Mouse (Mus musculus) ovary, postnatal 10 days (tissue): Measurements from ENCODE around the gene Arhgap45.

Experiments used
- DNase-seq: peaks from one replicate; pipeline ENCODE4 v3.0.0; 2022; ENCODE audit warnings: low spot score

Gene Arhgap45

DNA sequence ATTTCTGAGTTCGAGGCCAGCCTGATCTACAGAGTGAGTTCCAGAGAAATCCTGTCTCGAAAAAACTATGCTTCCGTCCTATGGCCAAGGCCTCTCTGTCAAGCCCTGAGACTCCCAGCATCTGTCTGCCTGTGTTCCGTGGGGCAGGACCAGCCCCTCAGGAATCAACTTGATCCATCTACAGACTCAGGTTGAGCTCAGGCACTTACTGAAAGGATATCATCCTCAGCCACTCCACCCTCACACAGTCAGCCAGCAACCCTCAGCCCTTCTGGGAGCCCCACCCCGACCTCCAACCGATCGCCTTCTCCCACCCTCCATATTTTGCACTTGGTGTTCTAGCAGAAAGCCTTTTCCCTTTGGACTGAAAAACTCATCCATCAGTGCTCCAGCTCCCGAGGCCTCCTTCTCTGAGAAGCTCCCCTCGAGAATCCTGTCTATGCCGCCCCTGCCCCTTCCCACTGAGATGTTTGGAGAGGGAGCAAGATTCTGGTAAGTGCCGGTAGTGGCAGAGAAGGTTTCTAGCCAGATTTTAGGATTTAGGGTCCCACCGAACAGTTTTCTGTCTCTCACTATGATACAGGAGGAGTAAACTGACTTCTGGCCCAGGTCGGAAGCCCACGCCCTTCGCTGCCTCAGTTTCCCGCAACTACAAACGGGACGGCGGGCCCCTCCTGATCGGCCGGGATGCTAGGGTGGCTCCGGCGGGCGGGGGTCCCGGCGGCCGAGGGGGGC lies 28.5 kb upstream of the Arhgap45 start:
- DNase-seq, result no peak

- DNase-seq, result peak; percentile 51
Measured at GRCm38 (mm10) chr10:79988506-79989271, 27.8 kb upstream of the Arhgap45 start, which contains the start of gene Cnn2. Gene Cnn2 (plus strand): TSS chr10:79988584.

GRCm38 (mm10) chr10:79989272-79989786 lies 27.1 kb upstream of the Arhgap45 start:
- no peak for DNase-seq

DNA sequence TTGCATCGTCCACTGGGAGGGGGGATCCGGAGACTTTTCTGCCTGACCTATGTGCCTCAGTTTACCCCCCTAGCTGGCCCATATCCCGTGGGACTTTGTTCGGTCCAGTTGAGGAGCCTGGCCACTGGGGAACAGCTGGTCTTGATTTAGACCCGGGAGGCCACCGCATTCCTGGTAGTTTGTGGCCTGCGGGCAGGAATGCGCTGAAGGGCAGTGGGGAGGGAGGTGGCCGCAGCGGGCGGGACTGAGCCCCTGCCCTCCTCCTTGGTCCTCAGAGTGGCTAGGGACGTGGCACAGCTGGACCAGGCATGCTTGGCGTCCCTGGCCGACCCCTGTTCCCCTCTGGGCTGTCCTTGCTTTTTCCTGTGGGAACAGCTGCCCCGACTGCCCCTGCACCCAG lies 26.6 kb upstream of the Arhgap45 start:
- no peak for DNase-seq

GRCm38 (mm10) chr10:79991099-79991498 lies 25.4 kb upstream of the Arhgap45 start:
- DNase-seq, result no peak

DNA sequence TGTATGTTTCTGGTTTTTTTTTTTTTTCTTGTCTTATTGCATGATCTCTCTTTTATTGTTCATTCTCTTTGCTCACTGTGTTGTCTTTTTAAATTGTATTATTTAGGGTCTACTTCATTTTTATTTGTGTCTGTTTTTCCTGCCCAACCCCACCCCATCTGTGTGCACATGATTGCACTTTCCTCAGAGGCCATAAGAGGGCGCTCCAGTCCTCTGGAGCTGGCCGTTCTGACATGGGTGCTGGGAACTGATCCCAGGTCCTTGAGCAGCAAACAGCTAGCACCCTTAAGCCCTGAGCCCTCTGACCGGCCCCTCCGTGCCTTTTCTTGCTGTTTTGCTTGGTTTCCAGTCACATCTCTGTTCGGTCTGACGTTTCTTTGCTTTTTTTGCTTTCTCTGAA lies 24.9 kb upstream of the Arhgap45 start:
- DNase-seq, result no peak

DNA sequence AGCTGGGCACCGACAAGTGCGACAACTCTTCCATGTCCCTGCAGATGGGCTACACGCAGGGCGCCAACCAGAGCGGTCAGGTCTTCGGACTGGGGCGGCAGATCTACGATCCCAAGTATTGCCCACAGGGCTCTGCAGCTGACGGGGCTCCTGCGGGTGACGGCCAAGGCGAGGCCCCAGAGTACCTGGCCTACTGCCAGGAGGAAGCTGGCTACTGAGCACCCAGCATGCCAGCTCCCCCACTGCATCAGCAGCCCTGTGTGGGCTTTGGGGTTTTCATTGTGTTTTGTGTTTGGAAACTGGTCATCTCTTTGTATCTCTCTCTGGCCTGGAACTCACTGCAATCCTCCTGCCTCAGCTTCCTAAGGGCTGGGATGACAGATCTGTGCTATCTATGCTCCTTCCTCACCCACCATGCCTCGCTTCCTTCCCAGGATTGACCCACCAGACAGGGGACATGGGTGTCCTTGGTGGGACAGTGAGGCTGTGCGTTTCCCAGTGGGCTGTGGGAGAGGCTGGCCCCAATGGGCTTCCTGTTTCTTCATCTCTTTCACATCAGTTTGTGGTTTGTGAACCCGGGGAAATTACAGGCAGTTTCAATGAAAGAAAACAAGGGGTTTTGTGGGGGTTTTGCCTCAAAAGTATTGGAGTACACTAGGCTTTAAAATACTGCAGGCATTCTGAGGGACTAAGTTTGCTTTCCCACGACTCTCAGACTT lies 21.9 kb upstream of the Arhgap45 start:
- DNase-seq, result no peak

DNA sequence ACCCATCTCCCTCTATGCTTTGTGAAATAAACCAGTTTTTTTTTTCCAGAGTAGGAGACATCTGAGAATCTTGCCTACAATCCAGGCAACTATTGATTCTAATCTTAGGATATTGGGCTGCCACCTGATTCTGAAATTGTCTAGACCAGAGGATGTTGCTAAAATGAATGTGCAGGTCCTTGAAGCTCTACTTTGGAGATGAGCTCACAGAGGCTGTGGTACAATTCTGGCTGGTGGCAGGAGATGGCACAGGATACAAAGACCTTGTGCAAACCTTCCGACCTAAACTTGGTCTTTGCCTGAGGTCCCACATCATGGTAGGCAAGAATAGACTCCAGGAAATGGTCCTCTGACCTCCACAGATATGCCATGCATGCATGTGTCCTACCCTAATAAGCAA lies 20.8 kb upstream of the Arhgap45 start:
- no peak for DNase-seq

DNA sequence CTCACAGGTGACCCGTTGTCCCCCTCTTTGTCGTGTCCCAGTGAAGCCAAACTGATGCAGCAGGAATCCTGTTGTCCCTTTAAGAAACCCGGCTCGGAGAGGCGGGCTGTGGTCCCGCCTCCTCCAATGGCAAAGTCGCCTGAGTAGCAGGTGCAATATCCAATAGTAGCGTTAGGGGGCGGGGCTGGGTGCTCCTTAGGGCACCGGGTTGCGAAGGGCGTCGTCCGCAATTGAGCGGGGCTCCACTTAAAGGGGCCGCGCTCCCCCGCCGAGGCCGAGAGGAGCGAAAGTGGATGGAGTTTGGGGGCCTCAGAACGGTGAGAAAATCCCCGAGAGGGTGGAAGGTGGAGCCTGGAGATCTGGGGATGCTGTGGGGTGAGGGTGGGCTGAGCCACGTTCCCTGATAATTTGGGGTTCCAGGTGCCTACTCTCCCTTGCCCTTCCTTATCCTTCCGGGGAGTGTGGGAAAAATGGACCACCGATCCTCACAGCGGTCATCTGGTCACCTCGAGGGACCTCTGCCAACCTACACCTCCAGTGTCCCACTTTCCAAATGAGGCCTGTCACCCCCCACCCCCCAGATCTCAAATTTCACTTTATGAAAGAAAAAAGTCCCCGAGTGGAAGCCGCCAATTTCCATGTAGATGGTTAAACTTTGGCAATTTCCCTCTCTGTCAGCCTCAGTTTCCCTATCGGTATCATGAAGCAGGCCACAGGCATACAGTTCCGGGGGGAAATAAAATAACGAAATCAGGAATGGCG lies 20.0 kb upstream of the Arhgap45 start, which contains the start of gene Abca7:
TSS of gene Abca7 (plus strand) at position 223 of the 762 bp plus-strand sequence.
- peak; percentile 89 for DNase-seq

GRCm38 (mm10) chr10:79997034-79997760 lies 19.3 kb upstream of the Arhgap45 start:
- peak; percentile 45 for DNase-seq

DNA sequence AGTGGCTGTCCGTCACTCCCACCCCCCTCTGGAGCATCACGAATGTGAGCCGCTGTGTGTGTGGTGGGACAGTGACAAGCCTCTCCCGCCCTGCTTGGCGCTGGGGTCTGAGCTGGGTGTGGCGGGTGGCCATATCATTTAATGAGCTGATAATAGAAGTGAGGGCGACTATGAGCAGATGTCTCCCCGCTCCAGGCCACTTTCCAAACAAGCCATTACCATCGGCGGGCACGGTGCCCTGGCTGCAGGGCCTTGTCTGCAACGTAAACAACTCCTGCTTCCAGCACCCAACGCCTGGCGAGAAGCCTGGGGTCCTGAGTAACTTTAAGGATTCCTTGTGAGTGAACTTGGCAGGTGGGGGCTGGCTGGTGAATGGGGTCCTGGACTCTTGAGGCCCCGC lies 18.6 kb upstream of the Arhgap45 start:
- no peak for DNase-seq

- DNase-seq, result no peak
Measured at GRCm38 (mm10) chr10:80001945-80002344, 14.5 kb upstream of the Arhgap45 start.

DNA sequence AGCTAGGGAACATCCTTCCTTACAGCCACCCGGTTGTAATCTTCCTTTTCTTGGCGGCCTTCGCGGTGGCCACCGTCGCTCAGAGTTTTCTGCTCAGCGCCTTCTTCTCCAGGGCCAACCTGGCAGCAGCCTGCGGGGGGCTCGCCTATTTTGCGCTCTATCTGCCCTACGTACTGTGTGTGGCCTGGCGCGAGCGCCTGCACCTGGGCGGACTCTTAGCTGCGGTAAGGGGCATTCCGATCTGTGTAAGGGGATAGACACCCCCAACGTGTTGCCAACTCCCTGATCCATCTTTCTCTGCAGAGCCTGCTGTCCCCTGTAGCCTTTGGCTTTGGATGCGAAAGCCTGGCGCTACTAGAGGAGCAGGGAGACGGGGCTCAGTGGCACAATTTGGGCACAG lies 13.6 kb upstream of the Arhgap45 start:
- no peak for DNase-seq

DNA sequence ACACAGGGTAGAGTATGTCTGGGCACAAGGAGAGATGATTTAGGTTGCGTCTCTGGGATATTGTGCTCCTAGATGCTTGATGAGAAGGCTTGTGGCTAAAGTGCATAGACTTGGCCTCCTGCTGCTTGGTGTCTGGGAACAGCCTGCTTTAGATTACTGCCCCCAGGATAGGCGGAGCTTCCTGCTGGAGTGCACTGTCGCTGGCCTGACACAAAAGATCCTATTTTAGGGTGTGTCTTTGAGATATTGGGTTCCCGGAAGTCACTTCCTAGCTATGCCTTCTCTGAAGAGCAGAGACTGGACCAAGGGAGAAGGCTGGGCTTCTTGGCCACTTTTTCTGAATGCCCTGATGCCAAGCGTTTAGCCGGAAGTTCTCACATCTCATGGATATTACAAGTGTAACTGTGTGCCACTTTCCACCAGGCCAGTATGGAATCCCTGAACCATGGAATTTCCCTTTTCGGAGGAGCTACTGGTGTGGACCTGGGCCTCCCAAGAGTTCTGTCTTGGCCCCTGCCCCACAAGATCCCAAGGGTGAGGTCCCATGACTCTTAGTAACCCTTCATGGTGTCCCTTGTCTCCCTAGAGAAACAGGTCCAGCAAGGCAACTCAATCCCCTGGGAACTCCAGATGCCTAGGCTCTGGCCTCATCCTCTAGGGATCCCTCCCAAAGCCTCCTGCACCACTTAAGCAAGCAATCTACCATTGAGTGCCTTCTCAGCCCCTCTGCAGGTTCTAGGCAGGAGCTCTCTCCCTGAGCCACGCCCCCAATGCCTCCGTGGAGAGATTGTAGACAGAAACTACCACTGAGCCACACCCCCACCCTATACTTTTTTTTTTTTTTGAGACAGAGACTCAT lies 12.8 kb upstream of the Arhgap45 start:
- no peak for DNase-seq

- no peak for DNase-seq
Measured at GRCm38 (mm10) chr10:80004233-80004705, 12.2 kb upstream of the Arhgap45 start.

DNA sequence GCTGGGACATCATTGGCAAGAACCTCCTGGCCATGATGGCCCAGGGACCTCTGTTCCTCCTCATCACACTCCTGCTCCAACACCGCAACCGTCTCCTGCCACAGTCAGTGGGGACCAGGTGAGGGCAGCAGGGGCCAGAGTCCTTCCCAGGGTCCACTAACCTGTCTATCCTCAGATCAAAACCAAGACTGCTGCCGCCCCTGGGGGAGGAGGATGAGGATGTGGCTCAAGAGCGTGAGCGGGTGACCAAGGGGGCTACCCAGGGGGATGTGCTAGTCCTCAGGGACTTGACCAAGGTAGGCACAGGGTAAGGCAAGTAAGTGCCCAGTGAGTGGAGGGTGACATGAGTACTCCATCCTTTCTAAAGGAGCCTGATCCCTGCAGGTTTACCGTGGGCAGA lies 4.7 kb upstream of the Arhgap45 start:
- DNase-seq, result no peak

- no peak for DNase-seq
Measured at GRCm38 (mm10) chr10:80013609-80014008, 2.8 kb upstream of the Arhgap45 start.

DNA sequence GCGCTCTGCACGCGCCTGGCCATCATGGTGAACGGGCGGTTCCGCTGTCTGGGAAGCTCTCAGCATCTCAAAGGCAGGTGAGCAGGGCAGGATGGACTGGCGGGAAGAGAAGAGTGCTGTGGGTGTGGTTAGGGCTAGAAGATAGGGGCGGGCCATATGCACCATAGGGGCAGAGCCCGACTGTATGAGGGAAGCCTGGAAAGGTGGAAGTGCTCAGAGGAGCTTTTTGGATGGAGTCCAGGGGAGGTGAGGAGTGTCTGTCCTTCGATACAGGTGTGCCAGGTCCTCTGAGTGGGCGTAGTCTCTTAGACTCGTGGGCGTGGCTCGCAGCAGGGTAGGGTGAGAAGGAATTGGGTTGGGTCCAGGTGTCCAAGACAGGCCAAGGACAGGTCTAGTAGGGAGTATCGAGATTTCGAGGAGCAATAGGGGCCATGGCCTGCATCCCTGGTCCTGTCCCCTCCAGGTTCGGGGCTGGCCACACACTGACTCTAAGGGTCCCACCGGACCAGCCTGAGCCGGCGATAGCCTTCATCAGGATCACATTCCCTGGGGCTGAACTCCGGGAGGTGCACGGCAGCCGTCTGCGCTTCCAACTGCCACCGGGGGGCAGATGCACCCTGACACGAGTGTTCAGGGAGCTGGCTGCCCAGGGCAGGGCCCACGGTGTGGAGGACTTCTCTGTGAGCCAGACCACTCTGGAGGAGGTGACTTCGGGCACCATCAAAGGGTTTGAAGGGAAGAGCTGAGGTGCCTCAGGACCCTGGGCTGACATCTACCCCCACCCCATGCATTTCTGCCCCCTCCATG lies 1.8 kb upstream of the Arhgap45 start:
- no peak for DNase-seq

- DNase-seq, result no peak
Measured at GRCm38 (mm10) chr10:80015583-80015982, 870 bp upstream of the Arhgap45 start.
